Mouse (Mus musculus): ENCODE measurements at regions not wholly inside any gene's neighbourhood (a gene's known extent, or its start where the extent isn't known, plus 50 kb on each side); places are given as distances from the start of the nearest gene placed in this dataset.

GRCm38 (mm10) chr16:87250531-87250930 is 103.5 kb upstream of the N6amt1 start:
- TF ChIP-seq CTCF (IDR thresholded peaks at IDR 0.05; ENCODE audit: extremely low read depth, insufficient read length, insufficient replicate concordance, low read depth, low read length) (no peak), POLR2A (IDR thresholded peaks at IDR 0.05; ENCODE audit: low read depth, low read length) (no peak)
- Histone ChIP-seq H3K27me3 (ENCODE audit: control insufficient read depth, insufficient read depth, low read length) (no peaks in the 10 kb centered on the region), H3K4me1 (ENCODE audit: control insufficient read depth, insufficient read depth, insufficient read length, low read length) (no peaks in the 10 kb centered on the region), H3K4me3 (ENCODE audit: low read depth, low read length) (no peak overlapping the region), H3K27ac (ENCODE audit: insufficient read depth, low read depth, low read length) (no peak overlapping the region), H3K36me3 (ENCODE audit: control insufficient read depth, insufficient read depth, low read length) (no peaks in the 10 kb centered on the region)
- 82% methylated on average over 10 of the region's 10 CpGs for WGBS

GRCm38 (mm10) chr16:87249903-87250302 is 104.1 kb upstream of the N6amt1 start:
- H3K27me3 ChIP-seq (ENCODE audit: control insufficient read depth, insufficient read depth, low read length) = no peaks in the 10 kb centered on the region
- no peak overlapping the region for H3K27ac ChIP-seq (ENCODE audit: insufficient read depth, low read depth, low read length)
- H3K36me3 ChIP-seq (ENCODE audit: control insufficient read depth, insufficient read depth, low read length) = no peaks in the 10 kb centered on the region
- H3K4me1 ChIP-seq (ENCODE audit: control insufficient read depth, insufficient read depth, insufficient read length, low read length) = no peaks in the 10 kb centered on the region
- TF ChIP-seq POLR2A (IDR thresholded peaks at IDR 0.05; ENCODE audit: low read depth, low read length) (no peak), CTCF (IDR thresholded peaks at IDR 0.05; ENCODE audit: extremely low read depth, insufficient read length, insufficient replicate concordance, low read depth, low read length) (no peak)
- no peak overlapping the region for H3K4me3 ChIP-seq (ENCODE audit: low read depth, low read length)
- 20% methylated on average over 7 of the region's 7 CpGs for WGBS

- 45% methylated on average over 6 of the region's 6 CpGs for WGBS
- TF ChIP-seq CTCF (IDR thresholded peaks at IDR 0.05; ENCODE audit: extremely low read depth, insufficient read length, insufficient replicate concordance, low read depth, low read length) = no peak
- no peak for TF ChIP-seq POLR2A (IDR thresholded peaks at IDR 0.05; ENCODE audit: low read depth, low read length)
- Histone ChIP-seq H3K36me3 (ENCODE audit: control insufficient read depth, insufficient read depth, low read length) (no peaks in the 10 kb centered on the region), H3K27ac (ENCODE audit: insufficient read depth, low read depth, low read length) (no peak overlapping the region), H3K4me1 (ENCODE audit: control insufficient read depth, insufficient read depth, insufficient read length, low read length) (no peaks in the 10 kb centered on the region), H3K27me3 (ENCODE audit: control insufficient read depth, insufficient read depth, low read length) (no peaks in the 10 kb centered on the region), H3K4me3 (ENCODE audit: low read depth, low read length) (no peak overlapping the region)
Measured at GRCm38 (mm10) chr16:87248501-87249030, 105.4 kb upstream of the N6amt1 start.

- Histone ChIP-seq H3K4me1 (ENCODE audit: control insufficient read depth, insufficient read depth, insufficient read length, low read length) (no peaks in the 10 kb centered on the region), H3K36me3 (ENCODE audit: control insufficient read depth, insufficient read depth, low read length) (no peaks in the 10 kb centered on the region), H3K27ac (ENCODE audit: insufficient read depth, low read depth, low read length) (no peak overlapping the region), H3K4me3 (ENCODE audit: low read depth, low read length) (peak overlapping the region; percentile 35), H3K27me3 (ENCODE audit: control insufficient read depth, insufficient read depth, low read length) (no peaks in the 10 kb centered on the region)
- TF ChIP-seq CTCF (IDR thresholded peaks at IDR 0.05; ENCODE audit: extremely low read depth, insufficient read length, insufficient replicate concordance, low read depth, low read length) (peak; percentile 35; the same call in 1 of the 2 replicates), POLR2A (IDR thresholded peaks at IDR 0.05; ENCODE audit: low read depth, low read length) (no peak)
- 47% methylated on average over 26 of the region's 26 CpGs for WGBS
Measured at GRCm38 (mm10) chr16:87245933-87246791, 107.8 kb upstream of the N6amt1 start.

- Histone ChIP-seq H3K27ac (ENCODE audit: insufficient read depth, low read depth, low read length) (no peak overlapping the region), H3K27me3 (ENCODE audit: control insufficient read depth, insufficient read depth, low read length) (no peaks in the 10 kb centered on the region), H3K4me1 (ENCODE audit: control insufficient read depth, insufficient read depth, insufficient read length, low read length) (no peaks in the 10 kb centered on the region), H3K36me3 (ENCODE audit: control insufficient read depth, insufficient read depth, low read length) (no peaks in the 10 kb centered on the region), H3K4me3 (ENCODE audit: low read depth, low read length) (no peak overlapping the region)
- WGBS = 88% methylated on average over 7 of the region's 7 CpGs
- TF ChIP-seq CTCF (IDR thresholded peaks at IDR 0.05; ENCODE audit: extremely low read depth, insufficient read length, insufficient replicate concordance, low read depth, low read length) (no peak), POLR2A (IDR thresholded peaks at IDR 0.05; ENCODE audit: low read depth, low read length) (no peak)
Measured at GRCm38 (mm10) chr16:87245441-87245840, 108.5 kb upstream of the N6amt1 start.

GRCm38 (mm10) chr16:87242027-87242426 is 112.0 kb upstream of the N6amt1 start:
- no peaks in the 10 kb centered on the region for H3K27me3 ChIP-seq (ENCODE audit: control insufficient read depth, insufficient read depth, low read length)

GRCm38 (mm10) chr16:87239105-87239504 is 114.9 kb upstream of the N6amt1 start:
- H3K27ac ChIP-seq (ENCODE audit: insufficient read depth, low read depth, low read length) = no peak overlapping the region
- 75% methylated on average over 7 of the region's 7 CpGs for WGBS
- no peaks in the 10 kb centered on the region for H3K27me3 ChIP-seq (ENCODE audit: control insufficient read depth, insufficient read depth, low read length)
- H3K36me3 ChIP-seq (ENCODE audit: control insufficient read depth, insufficient read depth, low read length) = no peaks in the 10 kb centered on the region
- no peaks in the 10 kb centered on the region for H3K4me1 ChIP-seq (ENCODE audit: control insufficient read depth, insufficient read depth, insufficient read length, low read length)
- TF ChIP-seq CTCF (IDR thresholded peaks at IDR 0.05; ENCODE audit: extremely low read depth, insufficient read length, insufficient replicate concordance, low read depth, low read length) (no peak), POLR2A (IDR thresholded peaks at IDR 0.05; ENCODE audit: low read depth, low read length) (no peak)
- no peak overlapping the region for H3K4me3 ChIP-seq (ENCODE audit: low read depth, low read length)

More at GRCm38 (mm10) chr16:87242027-87242426, 112.0 kb upstream of the N6amt1 start:
- 80% methylated on average over 7 of the region's 7 CpGs for WGBS
- H3K36me3 ChIP-seq (ENCODE audit: control insufficient read depth, insufficient read depth, low read length) = no peaks in the 10 kb centered on the region
- no peak overlapping the region for H3K27ac ChIP-seq (ENCODE audit: insufficient read depth, low read depth, low read length)
- H3K4me3 ChIP-seq (ENCODE audit: low read depth, low read length) = no peak overlapping the region
- TF ChIP-seq CTCF (IDR thresholded peaks at IDR 0.05; ENCODE audit: extremely low read depth, insufficient read length, insufficient replicate concordance, low read depth, low read length) (no peak), POLR2A (IDR thresholded peaks at IDR 0.05; ENCODE audit: low read depth, low read length) (no peak)
- no peaks in the 10 kb centered on the region for H3K4me1 ChIP-seq (ENCODE audit: control insufficient read depth, insufficient read depth, insufficient read length, low read length)
